Mouse (Mus musculus): ENCODE measurements around the gene Rnf114.

DNA sequence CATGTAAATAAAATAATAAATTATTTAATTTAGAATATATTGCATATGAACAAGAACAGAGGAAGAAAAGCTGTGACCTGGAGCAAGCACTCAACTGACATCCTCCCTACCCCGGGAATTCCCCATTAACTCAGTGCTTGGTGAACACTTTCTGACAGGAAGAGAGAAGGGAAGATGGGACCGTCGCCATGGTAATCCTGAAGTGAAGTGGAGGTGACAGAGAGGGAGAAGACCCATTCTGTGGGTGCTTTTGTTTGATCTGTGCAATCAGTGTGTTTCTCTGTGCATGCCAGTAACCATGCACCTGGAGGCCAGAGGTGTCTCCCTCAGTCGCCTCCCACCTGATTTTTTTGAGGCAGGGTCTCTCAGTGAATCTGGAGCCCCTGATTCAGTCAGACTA is 59.8 kb downstream of the Rnf114 start:
- TF ChIP-seq CTCF (IDR thresholded peaks at IDR 0.05; ENCODE audit: low read depth) (no peak), EP300 (IDR thresholded peaks at IDR 0.05; ENCODE audit: low read depth) (no peak)
